Mouse (Mus musculus) cerebellum, adult 9-11 months (tissue): Measurements from ENCODE around the gene Slc12a8.
"Not testable (repeated sequence)": the region's sequence is repeated elsewhere in the genome, so short reads cannot be mapped to it uniquely, and the experiment has no call there.

ENCODE experiments used
- DNase-seq: peaks from one replicate; pipeline ENCODE4 v3.0.0; 2022

The Slc12a8 gene

DNA sequence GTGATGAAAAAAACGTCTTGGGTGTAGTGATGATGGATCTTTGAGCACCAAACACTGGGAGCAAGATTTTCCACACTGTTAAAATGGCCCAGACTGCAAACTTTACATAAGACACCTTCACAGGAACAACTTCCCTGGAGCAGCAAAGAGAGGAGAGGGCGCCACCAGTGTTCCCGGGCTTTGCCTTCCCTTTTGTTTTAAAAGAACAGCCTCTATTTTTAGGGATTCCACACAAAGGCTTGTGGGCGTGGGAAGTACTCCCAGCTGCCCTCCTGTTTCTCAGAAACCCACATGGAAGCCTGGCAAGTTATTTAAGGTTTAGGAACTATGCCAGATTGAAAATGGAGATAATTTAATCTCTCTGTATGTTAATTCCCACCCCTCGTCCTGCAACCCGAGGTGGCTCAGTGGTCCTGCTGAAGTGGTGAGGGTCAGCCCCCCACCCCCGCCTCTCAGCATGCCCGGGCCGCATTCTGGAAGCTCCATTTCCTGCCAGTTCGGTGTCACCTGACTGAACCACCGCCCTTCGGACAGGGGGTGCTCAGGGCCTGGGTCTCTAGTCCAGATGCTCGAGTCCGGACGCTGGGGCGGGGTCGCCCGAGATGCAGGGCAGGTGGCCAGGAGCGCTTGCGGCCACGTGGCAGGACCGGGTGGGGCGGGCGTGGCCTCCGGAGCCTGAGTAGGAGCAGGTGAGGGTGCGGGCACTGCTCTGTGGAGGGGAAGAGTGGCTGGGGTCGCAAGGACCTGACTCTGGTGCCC is at the start of gene Slc12a8:
TSS of gene Slc12a8 (plus strand) at position 522 of the 759 bp plus-strand sequence.
- peak; percentile 43 for DNase-seq

DNA sequence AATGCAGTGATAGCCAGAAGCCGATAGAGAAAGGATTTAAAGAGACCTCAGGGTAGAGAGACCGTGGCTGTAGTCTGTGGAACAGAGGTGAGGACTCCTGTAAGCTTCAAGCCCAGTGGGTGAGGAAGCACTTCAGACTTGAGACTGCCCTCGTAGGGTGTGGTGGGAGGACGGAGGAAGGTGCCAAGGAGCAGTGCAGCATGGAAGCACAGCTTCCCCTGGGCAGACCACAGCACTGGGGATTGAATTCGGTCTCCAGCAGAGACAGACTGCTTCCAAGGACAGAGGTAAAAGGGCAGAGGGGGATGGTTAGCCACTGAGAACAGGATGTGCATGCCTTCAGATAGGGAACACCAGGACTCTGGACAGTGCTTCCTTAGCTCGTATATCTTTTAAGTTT is 49.7 kb upstream of the Slc12a8 start:
- DNase-seq = no peak

DNA sequence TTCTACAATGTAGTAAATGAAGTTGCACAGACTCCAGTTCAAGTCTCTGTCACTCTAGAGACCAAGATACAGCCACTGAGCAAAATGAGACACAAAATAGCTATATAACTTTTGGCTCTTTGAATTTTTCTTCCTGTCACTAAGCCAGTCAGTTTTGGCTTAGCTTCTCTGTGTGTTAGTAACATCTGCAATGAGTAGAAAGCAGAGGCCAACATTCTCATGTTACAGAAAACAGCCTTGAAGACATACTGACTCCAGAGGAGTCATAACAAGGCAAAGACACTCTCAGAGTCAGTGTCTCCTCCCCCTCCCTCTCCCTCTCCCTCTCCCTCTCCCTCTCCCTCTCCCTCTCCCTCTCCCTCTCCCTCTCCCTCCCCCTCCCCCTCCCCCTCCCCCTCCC is 47.2 kb upstream of the Slc12a8 start:
- no peak for DNase-seq

DNA sequence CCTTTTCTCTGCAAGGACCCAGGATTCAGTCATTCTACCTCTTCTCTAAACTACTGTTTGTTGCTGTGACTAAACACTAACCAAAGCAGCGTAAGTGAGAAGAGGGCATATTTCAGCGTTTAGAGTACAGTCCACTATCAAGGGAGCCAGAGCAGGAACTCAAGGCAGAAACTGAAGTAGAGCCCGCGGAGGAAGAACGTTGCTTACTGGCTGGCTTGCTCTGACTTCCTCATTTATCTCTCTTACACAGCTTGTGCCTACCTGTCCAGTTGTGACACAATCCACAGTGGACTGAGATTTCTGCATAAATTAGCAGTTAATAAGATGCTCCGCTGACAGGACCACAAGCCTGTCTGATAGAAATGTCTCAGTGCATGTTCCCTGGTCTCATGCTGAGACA is 42.7 kb upstream of the Slc12a8 start:
- DNase-seq = no peak

DNA sequence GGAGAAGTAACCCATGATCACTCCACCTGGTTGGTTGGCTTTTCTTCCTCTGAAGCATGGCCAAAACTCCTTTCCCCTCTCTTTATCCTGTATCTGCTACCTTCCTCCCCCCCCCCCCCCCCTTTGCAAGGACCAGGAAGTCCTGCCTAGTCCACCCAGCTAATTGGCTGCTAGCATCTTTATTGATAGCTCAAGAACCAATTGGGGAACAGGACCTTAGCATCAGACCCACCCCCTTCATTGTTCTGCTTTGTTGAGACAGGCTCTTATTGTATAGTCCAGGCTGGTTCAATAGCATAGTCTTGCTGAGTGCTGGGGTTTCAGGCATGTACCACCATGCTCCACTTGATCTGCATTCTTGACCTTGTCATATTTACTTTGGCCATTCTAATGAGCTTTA is 37.2 kb upstream of the Slc12a8 start:
- no peak for DNase-seq

DNA sequence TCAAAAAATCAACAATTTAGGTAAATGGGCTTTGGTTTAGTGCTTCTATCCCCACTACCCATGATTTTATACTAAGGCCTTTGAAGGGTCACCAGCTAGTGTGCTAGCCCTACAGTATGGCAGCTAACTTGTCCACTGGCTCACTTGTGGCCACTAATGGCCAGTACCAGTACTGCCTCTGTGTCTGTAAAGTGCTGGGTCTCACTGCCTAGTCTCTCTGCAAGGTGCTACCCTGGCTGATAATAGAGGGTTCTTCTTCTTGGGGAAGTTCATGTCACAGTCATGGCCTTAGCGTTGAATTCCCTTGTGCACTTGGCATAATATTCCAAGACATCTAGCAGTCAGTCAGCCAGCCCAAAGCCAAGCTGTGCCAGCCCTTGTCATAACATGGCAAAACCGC is 36.0 kb upstream of the Slc12a8 start:
- DNase-seq = no peak

DNA sequence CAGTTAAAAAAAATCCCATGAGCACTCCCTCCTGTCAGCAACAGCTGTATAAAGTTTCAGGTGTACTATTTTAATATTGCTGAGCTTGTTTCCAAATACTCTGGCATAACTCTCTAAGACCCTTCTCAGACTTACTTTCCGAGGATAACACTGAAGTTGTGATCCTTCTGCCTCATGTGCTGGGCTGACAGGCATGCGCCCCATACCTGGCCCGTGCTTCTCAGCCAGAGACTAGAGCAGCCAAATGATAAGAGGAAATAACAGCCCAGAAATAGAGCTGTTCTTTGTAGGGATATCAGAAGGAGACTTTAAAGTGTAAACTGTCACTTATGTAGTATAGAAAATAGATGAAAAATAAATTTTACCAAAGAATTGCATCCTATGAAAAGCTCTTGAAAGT is 34.8 kb upstream of the Slc12a8 start:
- no peak for DNase-seq

DNA sequence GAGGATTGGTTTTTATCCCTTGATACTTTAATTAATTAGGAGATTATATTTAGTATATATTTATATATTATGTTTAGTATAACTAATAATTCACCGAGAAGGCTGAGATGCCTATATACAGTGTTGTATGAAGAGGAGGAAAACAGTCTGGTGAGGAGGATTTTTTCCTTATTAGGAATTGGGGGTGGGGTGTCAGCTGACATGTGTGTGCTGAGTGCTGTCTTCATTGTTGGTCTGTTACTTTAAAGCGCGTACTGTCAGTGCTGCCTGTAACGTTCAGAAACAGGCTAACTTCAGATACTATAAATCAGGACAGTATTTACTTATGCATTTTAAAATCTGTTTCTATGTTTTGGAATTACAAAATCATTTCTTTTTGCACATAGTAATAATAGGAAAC is 29.4 kb upstream of the Slc12a8 start:
- DNase-seq = no peak

DNA sequence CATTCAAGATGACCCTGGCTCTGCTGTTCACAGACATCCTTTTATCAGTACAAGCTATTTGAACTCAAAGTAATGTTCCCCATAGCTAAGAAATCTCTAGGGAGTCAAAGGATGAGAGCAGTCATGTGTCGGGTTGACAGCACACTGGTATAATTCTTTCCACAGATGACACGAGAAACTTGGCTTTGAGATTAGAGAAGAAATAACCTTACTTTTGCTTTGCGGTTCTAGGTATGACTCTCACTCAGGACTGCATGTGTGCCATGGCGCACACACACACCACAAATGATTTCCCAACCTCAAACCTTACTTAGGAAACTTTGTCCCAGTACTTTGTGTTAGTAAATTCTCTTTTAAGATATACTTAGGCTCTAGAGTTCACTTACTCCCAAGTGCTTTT is 22.8 kb upstream of the Slc12a8 start:
- DNase-seq = no peak

DNA sequence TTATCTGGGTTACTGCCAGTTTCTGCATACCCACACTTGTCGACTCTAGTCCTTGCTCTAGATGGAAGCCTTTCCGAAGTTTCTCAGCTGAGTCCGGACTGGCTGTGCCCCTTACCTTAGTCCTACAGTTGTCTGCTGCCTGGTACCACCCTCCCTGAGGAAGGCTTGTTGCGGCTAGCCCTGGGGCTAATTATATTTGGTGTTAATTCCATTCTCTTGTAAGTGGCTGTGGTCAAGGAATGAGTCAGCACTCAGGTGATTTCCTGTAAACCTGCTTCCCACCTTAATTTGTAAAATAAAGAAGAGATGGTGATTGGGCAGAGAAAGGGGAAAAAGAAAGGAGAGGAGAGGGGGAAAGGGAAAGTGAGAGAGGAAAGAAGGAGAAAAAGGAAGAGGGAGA is 9.0 kb upstream of the Slc12a8 start:
- no peak for DNase-seq

DNA sequence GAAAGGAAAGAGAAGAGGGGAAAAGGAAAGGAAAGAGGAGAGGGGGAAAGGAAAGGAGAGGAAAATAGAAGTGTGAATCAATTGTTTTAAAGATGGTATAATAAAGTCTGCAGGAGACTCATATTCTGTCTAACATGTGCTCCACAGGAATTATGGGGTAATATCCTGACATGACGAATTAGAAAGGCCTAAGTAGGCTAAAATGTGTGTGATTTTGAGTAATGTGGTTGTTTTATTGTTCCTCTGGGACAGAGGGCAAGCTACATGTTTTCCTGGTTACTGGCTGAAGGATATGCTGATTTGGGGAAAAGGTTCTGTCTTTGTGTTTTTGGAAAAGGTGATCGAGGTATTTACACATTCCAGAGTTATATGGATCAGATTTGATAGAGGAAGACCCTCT is 7.9 kb upstream of the Slc12a8 start:
- DNase-seq = not testable (repeated sequence)

DNA sequence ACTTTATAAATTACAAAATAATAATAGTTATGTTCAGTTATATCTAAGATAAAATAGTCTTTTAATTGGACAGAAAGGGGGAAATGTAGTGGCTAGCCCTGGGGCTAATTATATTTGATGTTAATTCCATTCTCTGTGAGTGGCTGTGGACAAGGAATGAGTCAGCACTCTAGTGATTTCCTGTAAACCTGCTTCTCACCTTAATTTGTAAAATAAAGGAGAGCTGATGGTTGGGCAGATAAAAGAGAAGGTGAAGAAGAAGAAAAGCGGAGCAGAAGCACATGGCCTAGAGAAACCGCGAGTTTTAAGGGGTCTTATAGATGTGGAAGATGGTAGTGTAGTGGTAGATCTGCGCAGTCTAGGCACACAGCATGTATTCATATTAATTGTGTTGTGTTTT is 6.3 kb upstream of the Slc12a8 start:
- not testable (repeated sequence) for DNase-seq

DNA sequence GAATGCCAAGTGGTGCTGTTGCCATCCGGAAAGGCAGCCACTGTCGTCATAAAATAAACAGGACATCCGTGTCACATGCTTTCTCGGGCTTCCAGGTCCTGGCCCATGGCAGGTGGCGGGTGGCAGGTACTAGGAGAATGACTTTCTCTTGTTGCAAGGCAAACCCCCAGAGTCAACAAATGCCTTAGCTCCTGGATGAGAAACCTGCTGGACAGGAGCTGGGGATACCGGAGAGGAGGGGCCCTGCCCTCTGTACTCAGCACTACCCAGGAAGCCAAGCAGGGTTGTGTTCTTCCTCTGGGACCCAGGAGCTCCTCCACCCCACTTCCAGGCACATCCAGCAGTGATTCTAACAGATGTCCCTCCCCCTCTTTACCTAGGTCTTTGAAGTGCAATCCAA is 4.6 kb upstream of the Slc12a8 start:
- no peak for DNase-seq

DNA sequence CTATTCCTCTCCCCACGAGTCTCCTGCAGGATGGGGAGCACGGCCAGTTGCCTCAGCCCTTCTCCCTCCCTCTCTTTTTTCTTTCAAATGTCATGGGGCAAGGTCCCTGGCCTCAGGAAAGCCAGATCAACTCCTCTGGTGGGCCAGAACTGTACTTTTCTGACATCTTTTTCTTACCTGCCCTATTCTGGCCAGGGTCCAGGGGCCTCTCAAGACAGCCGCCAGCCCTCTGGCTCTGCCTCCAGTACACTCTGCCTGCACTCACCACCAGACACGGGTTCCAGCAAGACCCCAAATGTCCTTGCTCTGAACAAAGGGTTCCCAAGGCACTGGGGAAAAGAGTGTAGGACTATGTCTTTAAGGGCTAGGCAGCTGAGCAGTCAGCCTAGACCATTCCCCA is 499 bp downstream of the Slc12a8 start:
- peak; percentile 24 for DNase-seq

DNA sequence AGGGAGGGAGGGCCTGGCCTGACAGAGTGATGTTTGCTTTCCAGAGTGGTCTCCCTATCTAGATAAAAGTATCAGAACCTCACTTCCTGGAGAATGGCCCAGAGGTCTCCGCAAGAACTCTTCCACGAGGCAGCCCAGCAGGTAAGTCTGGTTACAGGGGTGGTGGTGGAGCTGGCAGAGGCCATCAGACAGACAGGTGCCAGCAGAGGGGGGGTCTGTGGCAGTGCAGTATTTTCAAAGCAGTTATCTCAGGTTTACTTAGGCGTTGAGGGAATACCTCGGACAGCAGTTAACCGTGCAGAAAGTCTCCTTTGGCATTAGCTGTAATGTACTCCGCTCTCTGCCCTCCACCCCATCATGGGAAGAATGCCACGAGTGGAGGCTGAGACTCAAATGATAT is 1.1 kb downstream of the Slc12a8 start:
- DNase-seq = no peak

DNA sequence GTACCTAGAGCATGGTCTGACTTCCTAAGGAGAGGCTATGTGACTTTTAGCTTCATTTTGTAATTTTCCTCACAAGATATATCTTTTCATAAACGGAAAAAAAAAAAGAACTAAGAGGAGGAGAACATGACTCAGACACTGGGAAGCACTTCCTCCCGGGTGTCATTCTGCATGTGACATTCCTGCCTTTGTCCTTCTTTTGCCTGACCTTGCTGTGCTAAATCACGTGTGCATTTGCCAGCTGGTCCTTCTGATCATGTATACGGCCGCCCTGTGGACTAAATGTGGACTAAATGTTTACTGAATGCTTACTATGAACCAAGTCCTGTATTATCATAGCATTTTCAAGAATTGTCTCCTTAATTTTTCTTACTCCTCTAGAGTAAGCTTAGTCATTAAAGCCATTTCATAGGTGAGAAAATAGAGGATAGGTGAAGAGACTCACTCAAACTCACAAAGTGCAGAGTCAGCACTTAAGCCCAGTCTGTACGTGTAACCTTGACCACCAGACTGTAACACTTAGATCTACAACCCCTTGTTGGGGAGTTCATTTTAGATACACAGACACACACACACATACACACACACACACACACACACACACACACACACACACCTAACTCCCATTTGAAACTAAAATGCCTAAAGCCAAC is 2.9 kb downstream of the Slc12a8 start:
- no peak for DNase-seq

DNA sequence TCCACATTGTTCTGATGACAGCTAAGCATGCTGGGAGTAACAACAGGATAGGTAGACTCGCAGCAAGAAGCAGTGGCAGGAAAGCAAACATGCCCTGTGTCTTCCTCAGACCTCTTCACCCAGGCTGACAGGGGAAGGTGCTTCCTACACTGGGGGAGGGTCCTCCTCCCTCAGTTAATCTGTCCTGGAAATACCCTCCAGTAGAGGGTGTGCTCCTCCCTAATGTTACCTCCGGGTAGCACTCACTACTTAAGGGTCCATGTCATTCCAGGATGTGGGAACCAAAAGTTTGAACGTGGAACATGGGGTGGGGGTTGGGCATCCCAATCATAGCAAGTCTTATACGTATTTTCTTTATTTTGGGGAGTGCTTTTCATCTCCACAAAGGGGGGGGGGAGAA is 5.4 kb downstream of the Slc12a8 start:
- DNase-seq = no peak

DNA sequence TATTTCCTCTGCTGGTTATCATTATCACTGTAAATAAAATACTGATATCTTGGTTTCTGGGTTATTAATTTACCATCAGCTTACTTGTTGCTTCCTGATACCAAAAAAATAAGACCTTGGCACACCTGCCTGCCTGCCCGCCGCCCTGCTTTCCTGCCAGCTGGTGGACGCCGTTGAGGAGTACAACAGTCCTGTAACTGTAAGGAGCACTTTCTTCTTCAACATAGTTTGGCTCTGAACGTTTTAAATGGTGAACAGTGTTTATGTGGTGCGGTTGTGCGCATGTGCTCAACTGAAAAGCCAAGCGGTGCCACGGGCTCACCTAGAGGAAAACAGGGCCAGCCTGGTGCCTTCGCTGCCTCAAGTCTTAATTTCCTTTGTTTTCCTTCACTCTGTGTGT is 6.4 kb downstream of the Slc12a8 start:
- DNase-seq = no peak

DNA sequence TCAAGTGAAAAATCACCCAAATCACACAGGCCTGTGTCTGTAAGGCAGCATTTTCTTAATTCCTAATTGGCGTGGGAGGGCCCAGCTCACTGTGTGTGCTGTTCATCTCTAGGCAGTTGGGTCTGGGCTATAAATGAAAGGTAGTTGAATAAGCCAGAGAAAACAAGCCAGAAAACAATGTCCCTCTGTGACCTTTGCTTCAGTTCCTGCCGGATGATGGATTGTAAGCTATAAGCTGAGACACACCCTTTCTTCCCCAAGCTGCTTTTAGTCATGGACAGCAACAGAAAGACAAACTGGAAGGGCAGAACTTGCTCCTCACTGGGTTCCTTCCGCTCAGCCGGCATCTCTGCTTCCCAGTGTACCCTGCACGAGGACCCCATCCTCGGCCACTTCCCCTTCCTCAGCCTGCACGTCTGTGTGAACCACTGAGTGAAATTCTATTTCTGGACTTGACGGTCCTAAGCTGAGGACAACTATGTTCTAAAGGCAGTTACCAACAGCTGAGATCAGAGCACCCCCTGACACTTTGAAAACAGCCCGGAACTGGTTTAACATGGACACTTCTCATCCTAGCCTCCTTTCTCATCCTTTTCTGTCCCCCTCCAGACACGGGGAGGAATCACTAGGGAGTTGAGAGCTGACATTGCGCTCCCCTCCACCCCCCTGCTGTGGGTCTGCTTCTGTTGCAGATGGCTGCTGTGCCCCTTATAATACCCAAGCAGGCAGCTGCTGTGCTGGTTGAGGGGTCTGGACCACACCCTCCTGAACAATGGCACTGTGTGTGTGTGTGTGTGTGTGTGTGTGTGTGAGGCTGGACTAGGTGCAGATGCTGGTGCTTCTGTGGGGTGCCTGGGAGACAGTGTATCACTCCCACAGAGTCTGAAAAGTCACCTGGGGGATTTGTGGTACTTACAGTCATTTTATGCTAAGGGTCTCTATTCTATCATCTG is 12.7 kb downstream of the Slc12a8 start:
- DNase-seq = no peak

DNA sequence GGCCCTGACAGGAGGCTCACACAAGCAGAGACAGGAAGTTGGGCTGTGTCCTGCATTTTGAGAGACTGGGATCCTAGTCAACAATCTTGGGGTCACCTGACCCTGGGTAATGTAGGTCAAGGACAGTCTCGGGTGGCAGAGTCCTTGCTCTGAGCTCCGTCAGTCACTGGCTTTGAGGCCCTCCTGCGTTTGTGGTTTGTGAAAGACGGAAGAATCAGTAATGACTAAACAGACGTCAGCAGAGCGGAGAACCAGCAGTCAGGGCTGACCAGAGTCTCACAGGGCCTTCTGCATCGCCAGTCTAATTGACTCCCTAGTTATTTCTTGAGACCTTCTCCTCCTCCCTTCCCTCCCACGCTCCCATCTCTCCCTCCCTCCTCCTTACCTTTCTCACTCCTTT is 14.1 kb downstream of the Slc12a8 start:
- no peak for DNase-seq

DNA sequence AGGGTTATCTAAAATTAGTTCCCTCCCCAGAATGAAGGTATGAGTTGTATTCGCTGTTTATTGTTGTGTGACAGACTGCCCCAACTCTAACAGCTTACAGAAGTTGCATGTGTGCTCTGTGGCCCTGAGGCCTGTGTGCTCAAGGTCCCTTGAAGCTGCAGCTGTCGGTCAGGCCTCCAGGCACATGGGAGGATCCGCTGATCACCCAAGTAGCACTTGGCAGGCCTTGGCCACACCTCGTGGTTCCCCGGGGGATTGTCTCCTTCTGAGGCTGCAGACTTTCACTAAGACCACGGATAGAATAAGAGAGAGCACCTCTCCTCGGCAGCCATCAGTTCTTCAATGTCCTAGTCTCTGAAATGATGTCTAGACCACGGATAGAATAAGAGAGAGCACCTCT is 19.3 kb downstream of the Slc12a8 start:
- no peak for DNase-seq

DNA sequence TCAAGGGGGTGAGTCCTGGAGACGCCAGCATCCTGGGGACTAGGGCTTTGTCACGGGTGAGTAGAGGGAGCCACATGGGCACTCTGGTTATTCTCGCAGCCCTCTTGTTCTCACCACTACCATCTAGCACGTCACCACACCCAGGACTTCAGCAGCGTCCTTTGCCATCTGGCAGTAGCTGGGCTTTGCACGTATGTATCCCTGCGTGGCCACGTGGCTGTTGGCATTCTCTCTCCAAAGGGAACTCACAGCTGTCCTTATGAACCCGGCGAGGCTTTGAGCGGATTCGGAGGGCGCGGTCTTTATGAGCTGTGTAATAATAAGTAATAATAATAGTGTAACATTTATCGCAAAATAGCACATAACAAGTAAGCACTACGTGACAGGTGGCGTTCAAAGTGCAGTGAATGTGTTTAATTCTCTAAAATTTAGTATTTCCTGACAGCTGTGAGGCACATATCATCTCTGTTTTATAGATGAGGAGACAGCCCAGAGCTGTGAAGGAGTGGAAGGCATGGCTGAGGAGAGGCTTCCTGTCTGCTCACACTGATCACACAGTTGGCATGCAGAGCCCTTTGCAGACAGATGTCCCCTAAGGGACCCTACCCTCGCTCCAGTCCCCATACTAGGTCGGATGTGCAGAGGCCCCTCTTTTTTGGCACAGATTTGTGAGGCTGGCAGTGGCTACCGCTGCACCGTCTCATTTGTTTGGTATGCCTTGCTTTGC is 20.5 kb downstream of the Slc12a8 start:
- DNase-seq = no peak

DNA sequence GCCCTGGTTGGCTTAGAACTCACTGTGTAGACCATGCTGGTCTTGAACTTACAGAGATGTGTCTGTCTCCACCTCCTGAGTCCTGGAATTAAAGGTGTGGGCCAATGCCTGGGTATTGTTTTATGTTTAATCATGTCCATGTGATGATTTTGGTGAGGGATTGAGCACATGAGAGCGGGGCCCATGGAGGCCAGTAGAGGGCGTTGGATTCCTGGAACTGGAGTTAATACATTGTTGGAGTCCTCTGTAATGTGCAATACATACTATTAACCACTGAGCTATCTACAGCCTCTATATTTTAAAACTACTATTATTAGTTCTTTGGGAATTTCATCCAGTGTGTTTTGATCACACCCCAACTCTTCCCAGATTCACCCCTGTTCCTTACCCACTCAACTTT is 27.2 kb downstream of the Slc12a8 start:
- no peak for DNase-seq
